26 mouse cellular contexts compared by ENCODE assay signal in the genomic region with DNA sequence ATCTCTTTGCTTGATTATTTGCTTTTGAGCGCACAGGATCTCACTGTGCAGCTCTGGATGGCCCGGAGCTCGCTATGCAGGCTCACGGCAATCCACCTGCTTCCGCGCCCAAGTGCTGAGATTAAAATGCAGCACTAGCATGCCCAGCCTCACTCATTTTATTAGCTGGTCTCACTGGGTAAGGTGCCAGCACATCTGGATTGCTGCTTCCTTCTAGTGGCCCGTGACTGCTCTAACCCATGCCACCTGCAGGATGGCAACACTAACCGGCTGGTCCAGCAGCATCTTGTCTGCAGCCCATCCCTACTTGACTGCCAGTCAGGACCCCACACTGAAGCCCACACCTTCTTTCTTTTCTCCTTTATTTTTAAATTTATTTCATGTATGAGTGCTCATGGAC. TPM values are rescaled to one million over a fixed set of nuclear protein-coding genes. Genes with fewer than 3 reads are reported as not detected.
A peak's percentile ranks its signal among the peaks of the same experiment; 100 is the strongest.
DNase-seq lines count a peak whose midpoint lies in the region; ATAC-seq and TF ChIP-seq lines count a peak whose summit lies in the region.
"Had no signal": no experiment of that assay in that cellular context is flagged by ENCODE, and none has a peak within 500 bp of the region (broad histone marks: within the 10 kb centered on the region; RNA-seq: fewer than 3 reads in every experiment).

No protein-coding gene starts in this region.

- no peaks in the 10 kb centered on the region for H3K79me2 ChIP-seq in heart, adult 2 months (replicated peaks; ENCODE audit: control insufficient read depth, insufficient read depth, low read length)

- no peak overlapping the region for H3K9ac ChIP-seq in heart, adult 2 months (ENCODE audit: low read depth, low read length)
- H3K9ac ChIP-seq in heart, embryonic 12.5 days, result no peak overlapping the region
- H3K9ac ChIP-seq in intestine, embryonic 15.5 days, result no peak overlapping the region
- H3K9ac ChIP-seq: forebrain, embryonic 15.5 days; hindbrain, embryonic 15.5 days; limb, embryonic 15.5 days; liver, embryonic 13.5 days; midbrain, embryonic 15.5 days; neural tube, embryonic 12.5 days had no signal

- H3K36me3 ChIP-seq in heart, adult 2 months (ENCODE audit: control insufficient read depth, insufficient read depth, low read length), result no peaks in the 10 kb centered on the region
- H3K36me3 ChIP-seq in heart, embryonic 12.5 days, result no peaks in the 10 kb centered on the region
- no peaks in the 10 kb centered on the region for H3K36me3 ChIP-seq in intestine, embryonic 15.5 days
- H3K36me3 ChIP-seq: forebrain, embryonic 15.5 days; hindbrain, embryonic 10.5 days; limb, embryonic 10.5 days; liver, embryonic 13.5 days; midbrain, embryonic 15.5 days; neural tube, embryonic 12.5 days had no signal

- no peaks in the 10 kb centered on the region for H3K27me3 ChIP-seq in heart, adult 2 months (ENCODE audit: control insufficient read depth, insufficient read depth, low read length)
- peaks cover 16% of the 10 kb centered on the region; the same call in 1 of the 2 replicates for H3K27me3 ChIP-seq in heart, embryonic 12.5 days (replicated peaks)
- no peaks in the 10 kb centered on the region for H3K27me3 ChIP-seq in intestine, embryonic 15.5 days (replicated peaks)
- H3K27me3 ChIP-seq: forebrain, embryonic 15.5 days; hindbrain, embryonic 15.5 days; limb, embryonic 15.5 days; midbrain, embryonic 15.5 days had no signal

- intact Hi-C loops in heart, adult 2 months (cut with DNase I), result no loop called here

- H3K9me3 ChIP-seq in heart, embryonic 12.5 days (replicated peaks), result no peaks in the 10 kb centered on the region
- H3K9me3 ChIP-seq in intestine, embryonic 15.5 days, result no peaks in the 10 kb centered on the region
- H3K9me3 ChIP-seq: forebrain, embryonic 15.5 days; hindbrain, embryonic 10.5 days; hindbrain, embryonic 15.5 days; limb, embryonic 10.5 days; limb, embryonic 15.5 days; liver, embryonic 13.5 days; midbrain, embryonic 15.5 days; neural tube, embryonic 12.5 days had no signal

- no peak overlapping the region for H3K4me3 ChIP-seq in heart, adult 2 months
- no peak overlapping the region for H3K4me3 ChIP-seq in heart, embryonic 12.5 days
- H3K4me3 ChIP-seq in intestine, embryonic 15.5 days (replicated peaks), result no peak overlapping the region
- H3K4me3 ChIP-seq: forebrain, embryonic 15.5 days; hindbrain, embryonic 10.5 days; hindbrain, embryonic 15.5 days; limb, embryonic 10.5 days; limb, embryonic 15.5 days; liver, embryonic 13.5 days; midbrain, embryonic 15.5 days; neural tube, embryonic 12.5 days had no signal

- no peaks in the 10 kb centered on the region for H3K4me1 ChIP-seq in heart, adult 2 months (ENCODE audit: control insufficient read depth, insufficient read depth, low read length)
- H3K4me1 ChIP-seq in heart, embryonic 12.5 days (replicated peaks), result peaks cover 28% of the 10 kb centered on the region
- peaks cover 9% of the 10 kb centered on the region for H3K4me1 ChIP-seq in intestine, embryonic 15.5 days (replicated peaks)

- peak; percentile 48 for TF ChIP-seq CTCF in heart, adult 2 months (IDR thresholded peaks at IDR 0.05)

- no peak for TF ChIP-seq EP300 in heart, adult 2 months (IDR thresholded peaks at IDR 0.05; ENCODE audit: insufficient read depth, low read depth, low read length)

- no peak for ATAC-seq in heart, embryonic 12.5 days (ENCODE audit: insufficient number of reproducible peaks, low FRiP score)
- ATAC-seq in intestine, embryonic 15.5 days, result no peak
- ATAC-seq: CD4-positive, CD25-positive, alpha-beta regulatory T cell, adult 4 months; forebrain, embryonic 15.5 days; inflammation-experienced regulatory T-cells, adult 6 months; lung, postnatal 0 days; midbrain, embryonic 15.5 days had no signal

- no peak for DNase-seq in heart, adult 2 months
- peak; percentile 44 to 56 for DNase-seq in kidney, postnatal 25 days
- no peak for DNase-seq in kidney, adult 18-20 months
- peak; percentile 43 for DNase-seq in thymus, postnatal 4 days
- DNase-seq in thymus, postnatal 36 days, result no peak
- DNase-seq: cerebellum, adult 2 months; cerebellum, postnatal 14 days; heart, postnatal 14 days; liver, embryonic 13.5 days; right cerebral cortex, postnatal 4 days; thymus, adult 18-20 months had no signal

- H3K27ac ChIP-seq in heart, adult 2 months, result no peak overlapping the region
- H3K27ac ChIP-seq in heart, embryonic 12.5 days (ENCODE audit: poor library complexity, severe bottlenecking), result no peak overlapping the region
- H3K27ac ChIP-seq in intestine, embryonic 15.5 days, result no peak overlapping the region
- H3K27ac ChIP-seq: forebrain, embryonic 15.5 days; hindbrain, embryonic 10.5 days; hindbrain, embryonic 15.5 days; kidney, postnatal 0 days; limb, embryonic 10.5 days; limb, embryonic 15.5 days; liver, embryonic 13.5 days; macrophage; midbrain, embryonic 15.5 days; neural tube, embryonic 12.5 days; stomach, postnatal 0 days had no signal

- no peak overlapping the region for H3K4me2 ChIP-seq in heart, embryonic 12.5 days
- no peak overlapping the region for H3K4me2 ChIP-seq in intestine, embryonic 15.5 days (replicated peaks)
- H3K4me2 ChIP-seq: forebrain, embryonic 15.5 days; hindbrain, embryonic 15.5 days; limb, embryonic 15.5 days; liver, embryonic 13.5 days; midbrain, embryonic 15.5 days; neural tube, embryonic 12.5 days had no signal

- no peak for TF ChIP-seq POLR2A in heart, adult 2 months (IDR thresholded peaks at IDR 0.05; ENCODE audit: insufficient read depth, low read depth, low read length)

- WGBS in heart, adult 2 months, result 90% methylated on average over 8 of the region's 8 CpGs
- WGBS in heart, embryonic 12.5 days, result 87% methylated on average over 8 of the region's 8 CpGs
- 91% methylated on average over 8 of the region's 8 CpGs for WGBS in intestine, embryonic 15.5 days

RNA-seq across cellular contexts. Expression of a gene that starts 9.3 kb away (rescaled TPM):
- total RNA-seq in heart, adult 2 months (2021), result 1 to 10 TPM; 9.1 to 9.6 TPM
- polyA plus RNA-seq in heart, adult 2 months (2012; rRNA removed), result 4.0 and 5.1 TPM in 2 replicates
- polyA plus RNA-seq in heart, embryonic 12.5 days (2016; fragmentation: Nextera tagmentation; extraction: Ambion mirVana), result 3.0 and 3.3 TPM in 2 replicates
- polyA plus RNA-seq in intestine, embryonic 15.5 days (2015; fragmentation: Nextera tagmentation; extraction: Ambion mirVana), result 3.7 and 4.2 TPM in 2 replicates

RNA-seq across cellular contexts. Expression of a gene that starts 17.5 kb away (rescaled TPM):
- total RNA-seq in heart, adult 2 months (2021), result under 1 TPM; 0.50 to 0.77 TPM
- 2.8 and 3.0 TPM in 2 replicates for polyA plus RNA-seq in heart, adult 2 months (2012; rRNA removed)
- 0.51 and 1.0 TPM in 2 replicates for polyA plus RNA-seq in heart, embryonic 12.5 days (2016; fragmentation: Nextera tagmentation; extraction: Ambion mirVana)
- polyA plus RNA-seq in intestine, embryonic 15.5 days (2015; fragmentation: Nextera tagmentation; extraction: Ambion mirVana), result 1.1 and 1.2 TPM in 2 replicates

RNA-seq across cellular contexts. Expression of a gene that starts 49.4 kb away (rescaled TPM):
- 10 to 100 TPM; 18.7 to 20.7 TPM for total RNA-seq in heart, adult 2 months (2021)
- 17.5 and 25.2 TPM in 2 replicates for polyA plus RNA-seq in heart, adult 2 months (2012; rRNA removed)
- polyA plus RNA-seq in heart, embryonic 12.5 days (2016; fragmentation: Nextera tagmentation; extraction: Ambion mirVana), result 31.8 and 33.3 TPM in 2 replicates
- polyA plus RNA-seq in intestine, embryonic 15.5 days (2015; fragmentation: Nextera tagmentation; extraction: Ambion mirVana), result 28.2 and 29.8 TPM in 2 replicates

RNA-seq across cellular contexts. Expression of a gene that starts 53.5 kb away (rescaled TPM):
- total RNA-seq in heart, adult 2 months (2021), result under 1 TPM; 0.13 to 0.32 TPM
- polyA plus RNA-seq in heart, adult 2 months (2012; rRNA removed), result 0.14 and 0.26 TPM in 2 replicates
- polyA plus RNA-seq in heart, embryonic 12.5 days (2016; fragmentation: Nextera tagmentation; extraction: Ambion mirVana), result 27.0 and 27.7 TPM in 2 replicates
- polyA plus RNA-seq in intestine, embryonic 15.5 days (2015; fragmentation: Nextera tagmentation; extraction: Ambion mirVana), result 24.0 and 26.7 TPM in 2 replicates

RNA-seq across cellular contexts. Expression of a gene that starts 58.8 kb away (rescaled TPM):
- total RNA-seq in heart, adult 2 months (2021), result 10 to 100 TPM; 68.9 to 75.3 TPM
- 21.9 and 44.4 TPM in 2 replicates for polyA plus RNA-seq in heart, adult 2 months (2012; rRNA removed)
- polyA plus RNA-seq in heart, embryonic 12.5 days (2016; fragmentation: Nextera tagmentation; extraction: Ambion mirVana), result 20.3 and 21.4 TPM in 2 replicates
- 18.9 and 19.7 TPM in 2 replicates for polyA plus RNA-seq in intestine, embryonic 15.5 days (2015; fragmentation: Nextera tagmentation; extraction: Ambion mirVana)

Comparison
In these comparisons a context has a peak if more than half of its experiments do, and no peak if none do; other contexts are left out.
1. DNase-seq: peak in kidney, postnatal 25 days (2 of 2) and thymus, postnatal 4 days (single experiment); none in heart, adult 2 months (0 of 2), kidney, adult 18-20 months (single experiment) and thymus, postnatal 36 days (0 of 2).